Mouse (Mus musculus) lung, adult 18-20 months (tissue): ENCODE measurements around the gene Tap2.

Source experiments
- DNase-seq, 2 experiments: peaks; one replicate each; pipeline ENCODE4 v3.0.0; 2022; ENCODE audit warnings: mixed read lengths in 2 of 2

Gene Tap2

DNA sequence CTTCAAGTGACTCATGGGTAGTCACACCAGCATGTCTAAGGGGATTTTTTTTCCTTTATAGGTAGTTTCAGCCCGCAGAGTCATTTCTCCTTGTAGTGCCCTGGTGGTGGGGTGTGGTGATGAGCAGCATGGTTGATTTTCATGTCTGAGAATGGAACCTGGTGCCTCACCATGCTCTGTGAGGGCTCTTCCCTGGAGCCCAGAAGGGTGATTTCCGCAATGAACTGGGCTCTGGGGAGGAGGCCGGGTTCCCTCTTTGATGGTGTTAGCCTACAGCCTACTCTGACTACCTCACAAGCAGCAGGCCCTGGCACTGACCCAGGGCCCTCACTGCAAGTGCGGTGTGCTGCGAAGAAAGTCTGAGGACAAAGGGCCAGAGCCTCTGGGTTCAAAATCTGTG, at the start of gene Tap2:
TSS of gene Tap2 (plus strand) at position 84 of the 400 bp plus-strand sequence.
- DNase-seq, result no peak

- no peak for DNase-seq
These were observed 47.8 kb upstream of the Tap2 start for GRCm38 (mm10) chr17:34155534-34155933.

DNA sequence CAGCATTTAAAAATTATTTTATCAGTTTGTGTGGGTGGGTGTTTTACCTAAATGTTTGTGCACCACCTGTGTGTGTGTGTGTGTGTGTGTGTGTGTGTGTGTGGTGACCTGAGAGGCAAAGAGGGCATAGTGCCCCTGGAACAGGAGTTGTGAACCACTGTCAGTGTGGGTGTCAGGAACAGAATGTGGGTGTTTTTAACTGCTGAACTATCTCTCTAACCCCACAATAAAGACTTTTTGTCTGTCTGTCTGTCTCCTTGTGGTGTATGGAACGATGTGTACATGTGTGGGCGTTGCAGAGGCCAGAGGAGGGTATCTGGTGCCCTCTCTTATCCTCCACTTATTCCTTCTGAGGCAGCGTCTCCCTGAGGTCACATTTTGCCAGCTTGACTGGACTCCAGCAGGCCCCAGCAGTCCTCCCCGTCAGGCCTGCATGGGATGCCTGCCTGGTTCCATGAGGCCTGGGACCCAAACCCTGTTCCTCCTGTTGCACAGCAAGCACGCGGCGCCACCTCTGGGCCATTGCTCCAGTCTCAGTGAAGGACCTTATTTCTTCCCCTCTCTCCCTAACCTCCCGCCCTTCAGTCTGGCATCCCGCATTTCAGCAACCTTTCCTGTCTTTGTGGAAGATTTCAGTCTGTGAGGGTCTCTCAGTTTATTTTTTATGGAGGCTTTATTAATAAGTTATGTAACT, 39.0 kb upstream of the Tap2 start:
- DNase-seq, result peak; percentile 30 to 32

- no peak for DNase-seq
These were observed 38.1 kb upstream of the Tap2 start for GRCm38 (mm10) chr17:34165033-34165730.

- peak in 1 of 2 experiments; percentile 48 for DNase-seq
These were observed 34.0 kb upstream of the Tap2 start for GRCm38 (mm10) chr17:34169279-34169678.

DNA sequence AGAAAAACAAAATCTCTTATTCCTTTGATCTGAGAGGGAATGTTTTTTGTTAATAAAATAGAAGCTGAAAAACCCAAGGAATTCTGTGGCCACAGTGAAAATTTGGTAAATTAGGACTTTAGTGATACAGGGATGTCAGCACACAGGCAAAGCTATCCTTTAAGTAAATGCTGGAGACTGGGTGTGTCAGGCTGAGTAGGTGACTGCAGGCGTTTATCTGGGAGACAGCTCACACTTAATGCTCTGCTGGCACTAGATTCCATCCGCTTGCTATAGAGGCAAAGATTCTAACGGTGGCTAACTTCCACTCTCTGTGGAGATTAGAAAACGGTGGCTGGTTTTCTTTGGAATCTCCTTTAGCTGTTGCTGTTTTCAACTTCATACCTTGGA, 32.8 kb upstream of the Tap2 start:
- no peak for DNase-seq

GRCm38 (mm10) chr17:34170877-34171498, 32.3 kb upstream of the Tap2 start:
- DNase-seq, result peak; percentile 79 to 84

DNA sequence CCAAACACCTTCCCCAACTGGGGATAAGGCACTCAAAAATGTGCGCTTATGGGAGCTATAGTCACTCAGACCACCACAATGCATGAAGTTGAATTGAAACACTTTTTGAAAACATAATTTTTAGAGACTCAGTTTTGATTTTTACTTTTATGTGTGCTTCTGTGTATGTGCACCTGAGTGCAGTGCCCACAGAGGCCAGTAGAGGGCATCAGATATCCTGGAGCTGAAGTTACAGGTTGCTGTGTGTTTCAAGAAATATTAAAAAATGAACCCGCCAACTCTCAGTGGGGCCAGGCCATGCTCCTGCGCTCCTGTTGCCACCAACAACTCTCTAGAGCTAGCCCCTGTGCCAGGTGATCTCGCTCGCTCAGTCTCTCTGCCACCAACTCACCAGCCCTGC, 30.8 kb upstream of the Tap2 start:
- no peak for DNase-seq

DNA sequence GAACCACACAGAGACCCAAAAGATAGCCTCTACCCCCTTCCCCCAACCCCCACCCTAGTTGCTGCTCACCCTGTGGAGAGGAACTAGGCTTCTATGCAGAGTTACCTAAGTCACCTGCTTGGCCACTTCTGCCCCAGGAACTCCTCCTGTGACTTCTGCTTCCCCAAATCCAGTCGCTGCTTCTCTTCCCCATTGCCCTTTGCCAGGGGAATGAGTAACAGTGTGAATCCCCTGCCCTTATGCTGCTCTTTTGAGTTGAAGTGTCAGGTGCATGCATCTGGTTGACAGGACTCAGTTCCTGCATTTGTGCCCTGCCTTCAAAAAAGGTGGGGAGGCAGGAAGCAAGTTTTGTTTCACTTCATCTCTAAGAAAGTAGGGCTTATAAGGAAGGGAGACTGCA, 29.3 kb upstream of the Tap2 start:
- no peak for DNase-seq

- no peak for DNase-seq
These were observed 26.1 kb upstream of the Tap2 start for GRCm38 (mm10) chr17:34177179-34177578.

GRCm38 (mm10) chr17:34179019-34179418, 24.3 kb upstream of the Tap2 start:
- no peak for DNase-seq

DNA sequence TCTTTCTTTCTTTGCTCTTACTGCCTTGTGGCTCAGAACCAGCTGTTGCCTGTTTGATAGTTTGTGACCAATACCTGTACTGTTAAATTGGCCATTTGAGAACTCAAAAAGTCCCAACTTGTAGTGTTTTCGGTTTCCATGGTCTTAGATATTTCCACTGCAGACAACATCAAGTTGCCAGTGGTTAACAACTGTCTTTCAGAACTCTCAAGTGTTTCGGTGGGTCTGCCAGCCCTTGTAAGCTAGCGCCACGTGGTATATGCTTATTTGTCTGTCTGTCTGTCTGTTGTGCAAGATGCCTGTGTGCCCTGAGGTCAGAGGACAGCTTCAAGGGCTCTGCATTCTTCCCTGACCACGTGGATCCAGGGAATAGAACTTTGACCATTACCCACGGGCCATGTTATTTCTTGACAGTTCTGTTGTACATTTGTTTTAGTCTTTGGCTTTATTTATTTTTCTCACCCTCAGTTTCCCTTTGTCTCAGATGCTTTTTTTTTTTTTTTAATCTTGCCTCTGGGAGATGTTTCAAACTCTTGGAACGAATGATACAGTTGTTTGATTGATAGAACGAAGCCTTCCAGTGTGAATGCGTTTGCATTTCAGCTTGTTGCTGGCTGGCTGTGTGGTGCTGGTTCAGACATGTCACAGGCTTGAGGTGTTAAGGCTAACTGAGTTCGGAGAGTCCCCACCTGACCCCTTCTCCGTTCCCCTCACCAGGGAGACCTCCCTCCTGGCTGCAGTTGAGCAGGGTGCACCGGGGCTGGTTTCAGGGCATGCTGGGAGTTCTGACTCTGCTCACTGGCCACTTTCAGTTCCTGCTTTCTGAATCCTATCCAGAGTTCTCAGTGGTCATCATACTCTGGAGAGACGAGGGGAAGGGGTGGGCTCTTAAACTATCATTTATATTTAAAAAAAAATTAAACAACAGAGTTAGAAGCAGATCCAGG, 23.1 kb upstream of the Tap2 start:
- DNase-seq, result no peak

DNA sequence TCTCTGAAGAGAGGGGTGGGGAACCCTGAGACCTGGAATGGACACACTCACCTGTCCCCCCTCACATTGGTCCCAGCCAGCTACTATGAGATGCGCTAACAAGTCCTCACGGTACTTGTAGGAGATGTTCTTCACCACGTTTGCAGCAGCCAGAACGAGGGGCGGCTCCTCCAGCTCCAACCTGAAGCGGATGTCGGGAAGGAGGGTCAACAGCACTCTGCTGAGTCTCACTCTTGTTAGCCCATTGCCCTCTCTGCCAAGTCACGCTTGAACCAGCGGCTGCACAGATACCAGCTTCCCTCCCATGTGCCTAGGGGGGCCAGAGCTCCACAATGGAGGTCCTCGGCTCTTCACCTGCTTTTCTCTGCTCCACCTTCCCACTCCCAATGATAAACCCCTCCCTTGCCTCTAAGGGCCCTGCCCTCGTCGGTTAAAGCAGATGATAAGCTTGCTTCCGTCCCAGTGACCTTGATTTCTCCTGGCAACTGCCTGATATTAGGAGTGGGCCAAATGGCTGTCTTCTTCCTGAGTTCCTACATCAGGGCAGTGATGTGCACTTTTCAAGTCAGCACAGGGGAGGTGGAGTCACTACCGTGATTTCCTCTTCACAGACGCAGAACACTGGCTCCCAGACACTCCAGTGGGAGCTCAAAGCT, 19.6 kb upstream of the Tap2 start:
- DNase-seq, result no peak

DNA sequence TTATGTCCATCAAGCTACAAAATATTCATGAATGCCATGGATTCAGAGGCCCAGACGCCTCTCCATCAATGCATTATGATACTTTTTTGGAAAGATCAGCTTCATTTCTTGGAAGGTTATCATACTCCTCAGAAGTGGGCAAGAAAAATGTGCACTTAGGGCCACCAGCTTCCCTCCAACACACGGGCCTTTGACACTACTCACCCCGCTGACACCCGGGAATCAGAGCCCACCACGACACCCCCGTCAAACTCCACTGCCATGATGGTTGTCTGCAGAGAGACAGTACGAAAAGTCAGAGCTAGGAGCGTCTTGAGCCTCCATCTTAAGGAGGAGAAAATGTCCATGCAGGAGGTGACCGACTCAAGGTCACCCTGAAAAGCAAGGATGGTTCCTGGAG, 17.8 kb upstream of the Tap2 start:
- DNase-seq, result no peak

DNA sequence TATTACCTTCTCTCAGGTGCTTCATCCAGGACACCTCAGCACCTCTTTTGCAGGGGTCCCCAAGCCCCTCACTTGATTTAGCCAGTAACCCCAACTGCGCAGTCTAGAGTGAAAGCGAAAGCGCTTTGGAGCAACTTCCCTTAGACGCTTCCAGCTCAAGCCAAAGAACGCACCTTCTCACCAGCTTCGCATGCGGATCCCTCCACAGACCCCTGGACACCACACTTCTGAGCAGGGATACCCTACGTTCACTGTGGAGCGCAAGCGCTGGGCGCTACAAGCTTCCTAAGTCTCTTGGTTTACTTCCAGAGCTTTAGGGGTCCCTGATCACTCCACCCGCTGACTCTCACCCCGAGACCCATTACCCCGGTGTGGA, 16.5 kb upstream of the Tap2 start:
- DNase-seq, result no peak

GRCm38 (mm10) chr17:34187261-34187916, 15.9 kb upstream of the Tap2 start, which contains the start of the genes Tap1 and Psmb9:
Gene Tap1, plus strand, starts transcription at chr17:34187553.
Gene Psmb9, minus strand, starts transcription at chr17:34187764.
- peak; percentile 97 to 98 for DNase-seq

GRCm38 (mm10) chr17:34188010-34188409, 15.3 kb upstream of the Tap2 start:
- no peak for DNase-seq

DNA sequence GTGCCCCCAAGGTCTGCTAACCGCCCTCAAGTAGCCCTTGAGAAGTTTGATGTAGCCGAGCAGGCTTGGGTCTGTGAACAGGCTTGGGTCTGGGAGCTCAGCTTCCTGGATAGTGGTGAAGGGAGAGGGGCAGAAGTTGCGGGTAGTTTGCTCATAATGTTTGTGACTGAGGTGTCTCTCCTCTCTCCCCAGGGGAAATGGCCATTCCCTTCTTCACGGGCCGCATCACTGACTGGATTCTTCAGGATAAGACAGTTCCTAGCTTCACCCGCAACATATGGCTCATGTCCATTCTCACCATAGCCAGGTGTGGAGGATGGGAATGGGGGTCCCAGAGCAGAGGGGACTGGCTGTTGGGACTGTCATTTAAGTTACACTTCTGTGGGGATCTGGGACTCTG, 14.3 kb upstream of the Tap2 start:
- no peak for DNase-seq

- no peak for DNase-seq
These were observed 10.5 kb upstream of the Tap2 start for GRCm38 (mm10) chr17:34192852-34193251.

DNA sequence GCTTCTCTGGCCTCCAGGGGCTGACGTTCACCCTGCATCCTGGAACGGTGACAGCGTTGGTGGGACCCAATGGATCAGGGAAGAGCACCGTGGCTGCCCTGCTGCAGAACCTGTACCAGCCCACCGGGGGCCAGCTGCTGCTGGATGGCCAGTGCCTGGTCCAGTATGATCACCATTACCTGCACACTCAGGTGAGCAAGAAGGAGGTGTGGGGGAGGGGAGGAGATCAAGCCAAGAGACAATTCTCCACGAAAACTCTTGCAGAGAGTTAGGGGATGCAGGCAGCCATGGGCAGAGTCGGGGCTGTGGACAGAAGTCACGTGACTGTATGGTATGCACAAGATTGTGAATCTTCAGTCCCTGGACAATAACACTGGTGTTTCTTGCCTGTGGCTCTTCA, 9.9 kb upstream of the Tap2 start:
- no peak for DNase-seq

DNA sequence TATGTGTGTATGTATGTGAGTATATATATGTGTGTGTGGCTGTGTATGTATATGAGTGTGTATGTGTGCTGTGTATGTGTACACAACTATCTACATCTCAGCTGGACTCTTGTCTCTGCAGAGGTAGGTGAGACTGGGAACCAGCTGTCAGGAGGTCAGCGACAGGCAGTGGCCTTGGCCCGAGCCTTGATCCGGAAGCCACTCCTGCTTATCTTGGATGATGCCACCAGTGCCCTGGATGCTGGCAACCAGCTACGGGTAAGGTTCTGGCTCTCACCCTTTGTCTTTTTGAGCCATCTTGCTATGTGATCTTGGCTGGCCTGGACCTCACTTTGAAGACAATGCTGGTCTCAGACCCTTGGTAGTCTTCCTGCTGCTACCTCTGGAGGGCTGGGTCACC, 8.6 kb upstream of the Tap2 start:
- no peak for DNase-seq

DNA sequence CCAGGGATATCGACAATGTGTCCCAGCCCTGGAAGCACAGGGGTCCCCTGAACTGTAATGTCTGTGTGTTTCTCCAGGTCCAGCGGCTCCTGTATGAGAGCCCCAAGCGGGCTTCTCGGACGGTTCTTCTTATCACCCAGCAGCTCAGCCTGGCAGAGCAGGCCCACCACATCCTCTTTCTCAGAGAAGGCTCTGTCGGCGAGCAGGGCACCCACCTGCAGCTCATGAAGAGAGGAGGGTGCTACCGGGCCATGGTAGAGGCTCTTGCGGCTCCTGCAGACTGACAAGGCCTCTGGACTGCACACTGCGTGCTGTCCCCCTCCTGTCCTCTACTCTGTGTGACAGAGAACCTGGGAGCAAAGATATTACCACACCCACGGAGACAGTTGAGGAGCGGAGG, 6.8 kb upstream of the Tap2 start:
- no peak for DNase-seq
